17 mouse cellular contexts compared by ENCODE assay signal in the genomic region with DNA sequence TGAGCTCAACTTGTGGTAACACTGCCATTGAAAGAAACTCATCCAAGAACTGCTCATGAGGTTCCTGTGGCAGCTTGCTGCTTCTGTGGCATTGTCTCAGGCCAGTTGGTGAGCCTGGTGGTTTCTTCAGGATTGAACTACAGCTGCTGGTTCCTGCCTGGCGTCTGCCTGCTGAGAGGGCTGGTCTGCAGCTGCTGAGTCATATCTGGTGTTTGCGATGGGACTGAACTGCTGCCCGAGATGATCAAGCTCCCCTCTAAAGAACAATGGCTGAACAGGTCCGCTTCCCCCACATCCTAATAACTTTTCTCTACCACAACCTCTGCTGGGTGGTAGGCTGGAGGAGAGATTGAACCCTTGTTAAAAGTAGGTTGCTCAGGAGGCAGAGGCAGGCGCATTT.
"Had no signal": no experiment of that assay in that cellular context is flagged by ENCODE, and none has a peak within 500 bp of the region (broad histone marks: within the 10 kb centered on the region; RNA-seq: fewer than 3 reads in every experiment).

No protein-coding gene starts in this region.

- DNase-seq: retina, postnatal 1 day; right cerebral cortex, adult 18-20 months; right cerebral cortex, postnatal 14 days; right cerebral cortex, postnatal 25 days; right cerebral cortex, postnatal 4 days; spleen, adult 18-20 months; thymus, adult 18-20 months; thymus, adult 2 months; thymus, postnatal 14 days; thymus, postnatal 25 days; thymus, postnatal 36 days; thymus, postnatal 4 days had no signal

- H3K9me3 ChIP-seq: stomach, embryonic 15.5 days had no signal

- H3K27me3 ChIP-seq: neural tube, embryonic 12.5 days; neural tube, embryonic 13.5 days; neural tube, embryonic 15.5 days; stomach, embryonic 15.5 days had no signal

- H3K36me3 ChIP-seq: neural tube, embryonic 12.5 days; neural tube, embryonic 13.5 days; neural tube, embryonic 15.5 days; stomach, embryonic 15.5 days had no signal

- H3K4me3 ChIP-seq: neural tube, embryonic 12.5 days; neural tube, embryonic 13.5 days; neural tube, embryonic 15.5 days; stomach, embryonic 15.5 days had no signal

- H3K4me2 ChIP-seq: neural tube, embryonic 12.5 days; neural tube, embryonic 13.5 days; neural tube, embryonic 15.5 days; stomach, embryonic 15.5 days had no signal

- H3K9ac ChIP-seq: neural tube, embryonic 12.5 days; neural tube, embryonic 13.5 days; neural tube, embryonic 15.5 days; stomach, embryonic 15.5 days had no signal

- H3K27ac ChIP-seq: neural tube, embryonic 12.5 days; neural tube, embryonic 13.5 days; neural tube, embryonic 15.5 days; stomach, embryonic 15.5 days; stomach, postnatal 0 days had no signal

- H3K4me1 ChIP-seq: neural tube, embryonic 12.5 days; neural tube, embryonic 13.5 days; neural tube, embryonic 15.5 days; stomach, embryonic 15.5 days had no signal
